Mouse (Mus musculus) urinary bladder, postnatal 14 days (tissue): ENCODE results near the gene Kdr.

Experiments used
- DNase-seq: peaks from one replicate; pipeline ENCODE4 v3.0.0; 2021; ENCODE audit warnings: low spot score

Kdr gene

DNA sequence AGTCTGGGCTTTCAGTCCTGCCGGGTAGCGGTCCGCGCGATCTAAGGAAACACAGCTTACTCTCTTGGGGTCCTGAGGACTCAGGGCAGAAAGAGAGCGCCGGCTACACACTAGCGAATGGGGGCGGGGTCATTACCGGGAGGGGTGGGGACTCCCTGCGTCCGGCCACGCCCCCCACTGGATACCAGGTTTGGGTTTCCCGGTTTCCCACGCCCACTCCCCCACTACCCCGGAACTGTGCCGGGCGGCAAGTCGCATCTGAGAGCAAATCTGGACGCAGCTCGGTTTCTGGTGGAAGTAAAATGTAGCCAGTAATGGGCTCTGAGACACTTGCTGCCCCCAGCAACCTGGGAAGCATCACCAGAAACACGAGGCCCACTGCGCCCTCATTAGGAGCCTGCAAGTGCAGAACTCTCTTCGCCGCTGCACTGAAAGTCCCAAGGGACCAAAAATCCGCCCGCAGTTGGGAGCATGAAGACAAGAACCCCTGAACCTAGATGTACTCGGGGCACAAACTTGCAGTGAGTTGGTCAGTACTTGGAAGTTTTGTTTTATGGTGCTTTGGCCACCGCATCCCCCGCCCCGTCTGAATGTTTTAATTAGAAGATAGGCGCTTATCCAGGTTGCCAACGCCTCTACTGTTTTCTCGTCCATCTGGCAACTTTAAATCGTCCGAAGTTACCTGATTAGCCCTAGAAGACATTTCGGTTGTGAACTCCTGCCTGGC is at the start of gene Kdr:
Gene Kdr (minus strand): TSS at position 85 of the 727 bp plus-strand sequence.
- peak; percentile 66 for DNase-seq

DNA sequence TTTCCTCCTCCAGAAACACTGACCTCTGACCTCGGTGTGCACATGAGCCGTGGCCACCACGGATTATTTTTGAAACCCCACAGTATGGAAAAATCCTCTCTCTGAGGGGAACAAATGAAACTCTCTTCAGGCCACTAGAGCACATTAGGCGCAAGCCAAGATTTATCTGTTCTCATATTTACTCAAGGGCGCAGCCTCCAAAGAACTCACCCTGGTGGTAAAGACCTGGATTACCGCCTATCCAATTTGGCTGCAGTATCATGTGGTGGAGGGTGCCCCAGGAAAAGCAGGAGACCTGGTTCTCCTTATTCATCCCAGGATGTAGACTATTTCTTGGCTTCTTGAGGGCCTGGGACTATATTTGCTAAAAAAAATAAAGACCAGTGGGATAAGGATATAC is 48.5 kb upstream of the Kdr start:
- no peak for DNase-seq

DNA sequence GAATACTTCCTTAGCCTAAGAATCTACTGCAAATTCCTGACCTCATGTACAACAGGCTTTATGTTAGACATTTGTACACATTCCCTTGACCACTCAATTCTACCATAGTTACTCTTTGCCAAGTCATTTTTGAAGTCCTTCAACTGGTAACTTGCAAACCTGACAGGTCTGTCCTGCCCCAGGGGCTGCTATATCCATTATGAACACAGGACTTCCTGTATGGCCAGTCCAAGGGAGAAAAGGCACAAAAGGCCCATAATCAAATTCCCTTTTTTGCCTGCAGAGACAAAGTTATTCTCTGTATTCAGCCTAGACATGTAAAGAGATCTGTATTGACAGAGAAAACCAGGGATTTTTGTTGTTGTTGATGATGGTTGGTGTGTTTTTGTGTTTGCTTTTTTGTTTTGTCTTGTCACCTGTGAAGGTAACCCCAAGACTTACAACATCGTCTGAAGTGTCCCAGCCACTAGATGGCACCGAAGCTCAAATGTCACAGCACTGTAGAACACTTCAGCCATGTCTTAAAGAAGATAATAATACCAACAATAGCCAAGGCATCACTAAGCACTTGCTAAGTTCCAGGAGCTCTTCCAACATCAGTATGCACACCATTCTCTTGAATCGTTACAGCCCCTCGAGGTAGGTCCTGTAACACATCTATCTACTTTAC is 47.9 kb upstream of the Kdr start:
- DNase-seq: peak; percentile 19

DNA sequence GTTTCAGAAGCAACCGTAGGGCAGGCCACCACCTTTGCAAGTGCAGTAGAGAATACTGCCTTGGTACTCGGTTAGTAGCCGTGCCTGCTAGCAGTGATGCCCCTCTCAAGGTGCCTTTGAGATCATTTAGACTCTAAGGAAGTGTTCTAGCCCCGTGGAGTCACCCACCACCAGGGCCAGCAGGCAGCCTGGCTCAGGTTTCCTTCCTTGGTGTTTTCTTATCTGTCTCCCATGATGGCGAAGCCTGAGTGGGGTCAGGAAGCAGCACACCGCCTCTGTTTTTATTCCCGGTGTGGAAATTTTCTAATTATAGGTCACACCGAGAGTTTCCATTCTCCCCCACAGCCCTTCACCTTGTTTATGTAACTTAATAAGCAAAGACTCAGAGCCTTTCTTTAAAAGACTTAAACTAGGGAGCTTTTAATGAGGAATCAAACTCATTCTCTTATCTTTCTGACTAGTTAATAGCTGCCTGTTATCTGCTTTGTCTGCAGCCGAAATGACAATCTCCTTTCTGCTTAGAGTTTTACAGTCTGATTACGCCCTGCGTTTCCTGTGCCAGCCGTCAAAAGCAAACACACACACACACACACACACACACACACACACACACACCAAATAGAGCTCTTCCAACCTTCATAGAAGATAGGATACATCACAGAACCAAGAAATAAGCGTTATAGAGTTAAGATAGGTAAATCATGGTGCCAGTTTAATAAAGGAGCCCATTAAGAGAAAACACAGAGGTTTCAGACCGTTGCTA is 44.9 kb upstream of the Kdr start:
- no peak for DNase-seq

DNA sequence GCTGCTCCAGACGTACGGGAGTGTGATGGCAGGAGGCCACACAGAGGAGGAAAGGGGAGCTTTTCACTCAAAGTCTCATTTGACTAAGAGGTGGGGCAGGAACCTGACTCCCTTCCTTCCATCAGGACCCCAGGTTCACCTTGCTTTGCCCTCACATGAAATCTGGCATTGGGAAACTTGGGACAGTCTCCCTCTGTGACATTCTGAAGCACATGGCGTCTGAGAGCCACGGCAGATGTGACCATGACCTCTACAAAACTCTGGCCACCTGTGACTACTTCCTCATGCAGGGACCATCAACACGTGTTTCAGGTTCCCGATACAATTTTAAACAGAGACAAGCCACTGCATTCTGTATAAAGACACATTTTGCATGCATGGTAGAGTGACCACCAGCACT is 44.2 kb upstream of the Kdr start:
- no peak for DNase-seq

DNA sequence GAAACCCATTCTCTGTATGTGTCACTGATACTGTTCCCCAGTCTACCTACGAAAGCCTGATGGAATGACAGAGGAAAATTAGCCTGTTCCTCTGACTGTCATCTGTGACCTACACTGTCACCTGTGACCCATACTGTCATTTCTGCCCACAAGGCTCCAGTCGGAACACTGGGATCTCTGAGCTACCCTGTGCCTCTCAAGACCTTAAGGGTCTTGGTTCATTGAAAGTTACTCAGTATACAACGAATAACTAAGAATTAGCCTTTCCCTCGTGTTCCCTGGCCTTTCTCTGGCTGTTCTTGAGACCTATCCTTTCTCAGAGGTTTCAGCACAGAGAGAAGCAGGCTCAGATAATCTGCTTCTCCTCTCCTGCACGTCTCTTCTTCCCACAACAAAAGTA is 40.1 kb upstream of the Kdr start:
- DNase-seq: no peak

DNA sequence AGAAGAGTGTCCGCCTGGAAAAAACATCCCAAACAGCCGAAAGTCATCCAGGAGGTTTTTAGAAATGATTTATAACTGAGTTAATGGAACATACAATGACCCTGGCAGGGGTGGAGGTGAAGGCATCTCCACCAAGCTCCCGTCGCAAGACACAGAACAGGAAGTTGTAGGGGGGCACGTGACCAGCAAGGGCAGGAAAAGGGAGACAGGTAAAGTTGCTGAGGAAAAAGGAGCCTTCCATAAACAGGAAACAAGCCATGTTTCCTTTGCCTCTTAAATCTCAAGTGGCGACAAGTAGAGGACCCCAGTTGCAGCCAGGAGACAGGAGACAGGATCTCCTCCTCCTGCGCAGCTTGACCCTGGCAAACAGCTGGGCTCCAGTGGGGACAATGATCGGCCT is 37.8 kb upstream of the Kdr start:
- no peak for DNase-seq

DNA sequence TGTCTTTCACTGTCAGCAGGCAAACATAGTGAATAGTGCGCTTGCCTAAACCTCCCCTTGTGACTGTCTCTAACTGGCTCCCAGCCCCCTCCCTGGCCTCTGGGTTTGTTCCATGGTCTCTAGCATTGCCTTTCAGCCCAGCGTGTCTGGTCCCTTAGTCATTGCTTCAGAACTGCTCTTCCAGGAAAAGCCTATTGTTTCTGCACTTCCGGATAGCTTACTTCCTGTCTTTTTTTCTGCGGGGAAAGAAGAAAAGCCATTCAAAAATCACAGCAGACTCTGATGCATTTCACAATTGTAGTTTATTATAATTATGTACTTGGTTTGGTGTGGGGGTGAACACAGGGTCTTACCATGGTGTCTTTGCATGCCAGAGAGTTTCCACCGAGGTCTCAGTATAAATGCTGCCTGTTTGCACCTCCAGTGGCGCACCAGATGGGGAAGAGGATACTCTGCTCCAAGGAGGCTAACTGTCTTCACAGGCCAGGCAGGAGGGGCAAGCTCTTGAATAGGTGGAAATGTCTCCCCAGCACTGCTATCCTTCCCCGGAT is 35.7 kb upstream of the Kdr start:
- DNase-seq: no peak

DNA sequence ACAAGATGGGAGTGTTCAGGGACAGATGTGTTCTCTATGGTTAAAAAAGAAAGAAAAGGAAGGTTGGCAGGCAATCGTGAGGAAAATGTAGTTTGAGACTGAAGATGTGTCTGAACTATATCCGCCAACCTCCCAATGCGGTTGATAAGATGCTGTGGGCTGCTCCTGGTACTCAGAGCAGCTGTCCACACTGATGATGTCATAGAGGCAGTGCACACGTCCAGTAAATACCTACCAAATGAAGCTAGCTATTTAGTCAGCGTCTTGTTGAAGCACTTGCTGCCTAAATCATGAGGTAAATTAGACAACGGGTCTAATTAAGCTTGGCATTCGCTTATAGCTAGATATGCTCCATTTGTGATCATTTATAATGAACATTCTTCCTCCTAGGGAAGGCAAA is 28.1 kb upstream of the Kdr start:
- no peak for DNase-seq

DNA sequence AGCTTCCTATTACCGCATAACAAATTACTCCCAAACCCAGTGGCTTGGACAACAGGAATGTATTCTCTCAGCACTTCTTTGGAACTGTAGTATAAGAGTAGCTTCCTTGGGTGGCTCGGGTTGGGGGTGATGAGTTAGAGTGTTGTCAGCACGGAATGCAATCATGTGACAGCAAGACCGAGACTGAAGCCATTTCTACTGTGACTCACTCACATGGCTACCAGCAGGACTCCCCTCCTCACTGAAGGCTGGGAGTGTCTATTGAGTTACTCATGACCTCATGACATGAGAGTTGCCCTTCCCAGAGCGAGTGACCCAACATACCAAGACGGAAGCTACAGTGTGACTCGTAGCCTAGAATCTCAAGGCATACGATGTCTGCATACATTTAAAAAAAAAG is 12.0 kb upstream of the Kdr start:
- no peak for DNase-seq

DNA sequence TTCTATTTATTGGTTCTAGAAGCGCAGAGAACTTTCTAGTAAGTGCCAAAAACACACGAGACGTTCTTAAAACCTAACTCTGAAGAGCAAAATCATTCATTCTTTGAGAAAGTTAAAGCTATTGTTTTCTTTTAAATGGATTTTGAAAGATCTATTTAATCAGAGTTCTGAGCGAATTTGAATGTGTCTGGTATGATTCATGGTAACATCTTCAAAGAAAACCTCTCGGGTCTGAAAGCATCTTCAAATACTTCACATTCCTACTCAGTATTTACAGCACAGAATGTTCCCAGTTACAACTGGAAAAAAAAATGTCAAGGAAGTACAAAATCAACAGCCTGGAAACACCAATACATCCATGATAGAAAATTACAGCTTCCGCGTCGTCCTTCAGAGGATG is 9.3 kb upstream of the Kdr start:
- DNase-seq: no peak

DNA sequence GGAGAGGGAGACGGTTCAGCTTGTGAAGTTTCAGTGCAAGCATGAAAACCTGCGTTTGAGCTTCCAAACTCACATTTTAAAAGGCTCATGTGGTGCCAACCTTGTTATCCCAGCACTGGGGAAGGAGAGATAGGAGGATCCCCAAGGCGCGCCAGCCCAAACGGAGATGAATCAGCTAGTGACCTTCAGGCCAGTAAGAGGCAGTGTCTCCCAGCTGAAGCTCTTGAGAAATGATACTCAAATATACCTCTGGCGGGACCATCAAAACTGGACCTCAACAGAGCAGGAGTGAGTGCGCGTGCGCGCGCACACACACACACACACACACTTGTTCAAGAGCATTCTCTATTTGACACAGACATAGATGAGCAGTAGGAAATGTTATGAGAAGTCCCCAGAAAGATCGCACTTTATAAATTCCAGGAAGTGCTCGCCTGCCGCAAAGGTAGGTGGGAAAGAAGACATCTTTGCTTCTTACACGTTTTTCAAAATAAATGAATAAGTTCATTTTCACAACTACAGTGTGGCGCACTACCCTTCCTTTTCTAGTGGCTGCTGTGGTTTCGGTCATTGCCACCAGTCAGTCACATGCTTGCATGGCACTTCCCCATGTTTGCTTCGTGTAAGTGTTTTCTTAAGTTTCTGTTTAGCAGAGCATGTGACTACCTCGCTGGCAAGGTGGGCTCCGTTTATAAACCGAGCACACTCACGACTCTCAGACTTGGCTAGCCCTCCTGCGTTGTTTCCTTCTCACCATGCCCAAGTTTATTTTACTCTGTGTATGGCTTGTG is 2.5 kb upstream of the Kdr start:
- DNase-seq: no peak

DNA sequence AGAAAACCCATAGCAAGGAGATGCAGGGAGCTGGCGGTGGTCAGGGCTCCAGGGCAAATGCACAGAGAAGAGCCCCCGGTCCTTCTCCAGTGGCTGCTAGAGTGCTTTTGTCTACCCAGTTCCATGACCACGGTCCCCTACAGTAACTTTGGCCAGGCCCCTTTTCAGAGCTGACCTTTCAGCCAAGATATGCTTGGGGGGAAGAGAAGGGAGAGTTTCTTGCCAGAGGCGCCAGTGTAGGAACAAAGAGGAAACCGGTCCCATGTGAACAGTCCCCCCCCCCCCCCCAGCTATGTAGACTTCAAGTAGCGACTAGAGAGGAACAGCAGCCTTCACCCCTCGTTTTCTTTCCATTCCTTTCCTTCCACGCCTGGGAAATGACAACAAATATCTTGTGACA is 850 bp upstream of the Kdr start:
- DNase-seq: no peak

DNA sequence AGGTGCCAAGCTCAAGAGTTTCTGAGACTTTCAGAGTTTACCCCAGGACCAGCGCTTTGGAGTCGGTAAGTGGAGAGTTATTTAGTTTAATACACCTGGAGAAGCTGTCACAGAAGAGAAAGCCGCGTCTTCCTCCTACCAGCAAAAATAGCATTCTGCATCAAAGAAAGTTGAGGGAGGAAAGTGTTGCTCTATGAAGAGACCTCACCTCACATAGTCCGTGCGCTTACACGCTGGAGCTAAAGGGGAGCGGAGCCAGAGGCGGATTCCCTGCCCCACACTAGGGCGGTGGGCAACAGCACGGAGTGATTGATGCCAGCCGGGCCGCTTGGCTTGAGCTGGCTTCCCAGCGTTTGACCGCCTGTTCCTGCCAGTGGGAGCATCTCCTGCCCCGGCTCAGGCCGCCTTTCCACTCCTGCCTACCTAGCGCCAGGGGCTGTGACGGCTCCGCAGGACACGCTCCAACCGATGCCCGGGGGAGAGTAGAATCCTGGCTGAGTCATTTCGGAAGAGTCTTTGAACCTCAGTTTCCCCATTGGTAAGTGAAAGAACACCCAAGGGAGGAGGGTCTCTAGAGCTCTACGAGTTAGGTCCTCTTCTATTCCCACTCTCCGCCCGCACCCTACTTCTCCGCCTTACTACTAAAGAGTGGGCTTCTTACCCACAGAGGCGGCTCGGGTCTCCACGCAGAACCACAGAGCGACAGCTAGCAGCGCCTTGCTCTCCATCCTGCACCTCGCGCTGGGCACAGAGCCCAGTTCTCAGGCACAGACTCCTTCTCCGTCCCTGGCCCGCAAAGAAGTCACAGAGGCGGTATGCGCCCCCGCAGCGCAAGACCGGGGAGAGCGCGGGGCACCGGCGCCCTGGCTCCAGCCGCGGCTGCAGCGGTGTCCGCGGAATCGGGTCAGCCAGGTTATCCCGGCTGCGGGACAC is 551 bp downstream of the Kdr start:
- DNase-seq: peak; percentile 30

DNA sequence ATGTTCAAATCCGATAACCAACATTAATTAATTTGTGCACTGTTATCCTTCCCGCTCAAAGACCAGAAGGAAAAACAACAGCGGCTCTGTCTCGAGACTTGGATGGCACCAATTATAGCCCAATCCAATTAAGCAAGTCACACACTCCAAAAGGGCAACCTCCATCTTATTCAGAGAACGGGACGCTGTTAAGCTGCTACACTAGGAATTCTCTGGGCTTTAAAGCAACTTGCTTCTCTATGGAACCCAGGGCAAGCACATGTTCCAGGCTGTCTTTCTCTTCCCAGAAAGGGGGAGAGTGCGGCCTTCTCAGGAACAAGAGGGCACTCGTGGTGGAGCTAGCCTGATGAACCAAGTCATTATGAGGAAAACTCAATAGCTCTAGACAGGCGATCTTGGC is 1.6 kb downstream of the Kdr start:
- no peak for DNase-seq

DNA sequence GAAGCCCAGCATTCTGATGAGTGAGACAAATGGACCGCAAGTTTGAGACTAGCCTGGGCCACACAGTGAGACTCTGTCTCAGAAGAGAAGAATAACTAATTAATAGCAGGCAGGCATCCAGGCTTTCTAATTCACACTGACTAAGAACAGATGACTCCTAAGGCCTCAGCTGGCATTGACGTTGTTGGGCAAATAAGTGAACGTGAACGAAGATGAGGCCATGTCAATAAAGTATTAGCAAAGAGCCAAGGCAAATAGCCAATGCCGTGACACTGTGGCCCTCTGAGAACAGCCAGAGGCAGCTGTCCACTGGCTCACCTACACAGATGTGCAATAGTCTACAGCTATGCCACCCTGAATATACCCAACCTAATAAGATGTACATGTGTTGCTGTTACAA is 2.9 kb downstream of the Kdr start:
- no peak for DNase-seq

DNA sequence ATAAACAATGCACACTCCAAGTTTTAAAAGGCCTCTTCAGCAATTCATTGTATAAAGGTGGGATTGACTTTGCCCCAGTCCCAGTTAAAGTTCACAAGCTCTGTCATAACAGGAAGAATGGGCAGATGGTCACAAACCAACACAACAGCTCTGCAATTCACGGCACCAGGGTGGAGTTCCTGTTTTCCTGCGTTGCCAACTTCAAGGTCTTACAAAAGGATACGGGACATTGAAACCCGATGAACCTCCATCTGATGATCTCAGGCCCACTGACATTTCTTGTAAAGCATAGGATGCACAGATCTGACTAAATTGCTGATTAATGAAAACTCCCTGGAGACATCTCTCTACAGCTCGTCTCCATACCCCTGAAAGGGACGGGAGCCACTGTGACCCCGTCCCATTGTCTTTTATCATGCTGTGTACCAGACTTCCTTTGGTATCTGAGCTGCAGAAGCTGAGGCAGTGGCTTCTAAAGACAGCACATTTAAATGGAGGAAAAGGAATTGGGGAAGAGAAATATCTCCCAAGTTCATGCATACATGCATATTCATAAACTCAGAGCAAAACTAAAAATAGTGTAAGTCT is 3.6 kb downstream of the Kdr start:
- DNase-seq: no peak

DNA sequence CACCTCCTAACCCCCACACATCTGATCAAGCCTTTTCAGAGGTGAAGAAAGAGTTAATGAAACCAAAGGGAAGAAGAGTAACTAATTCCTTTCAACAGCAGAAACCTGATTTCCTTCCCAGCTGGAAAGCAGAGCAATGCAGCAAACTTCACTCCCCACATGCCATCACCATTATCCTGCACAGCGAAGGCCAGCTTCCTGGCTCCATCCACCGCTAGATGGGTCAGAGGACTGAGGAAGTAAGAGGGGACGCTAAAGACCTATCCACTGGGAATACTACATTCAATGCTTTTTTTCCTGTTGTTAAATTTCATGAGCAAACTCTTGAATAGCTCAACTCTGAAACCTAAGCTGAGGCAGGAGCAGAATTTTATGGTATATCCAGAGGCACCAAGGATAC is 8.4 kb downstream of the Kdr start:
- DNase-seq: no peak

DNA sequence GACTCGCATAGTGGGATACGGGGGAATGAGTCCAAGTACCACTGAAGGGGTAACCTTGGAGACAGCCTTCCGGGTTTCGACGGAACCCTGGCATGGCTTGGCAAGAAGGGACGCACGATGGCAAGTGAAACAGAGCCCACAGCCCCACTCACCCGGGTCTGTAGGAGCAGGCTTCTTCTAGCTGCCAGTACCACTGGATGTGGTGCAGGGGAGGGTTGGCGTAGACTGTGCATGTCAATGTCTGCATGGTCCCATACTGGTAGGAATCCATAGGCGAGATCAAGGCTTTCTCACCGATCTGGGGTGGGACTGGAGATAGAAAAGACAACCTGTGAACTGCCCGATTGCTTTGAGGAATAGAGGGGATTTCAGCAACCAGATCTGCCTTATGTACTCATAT is 15.7 kb downstream of the Kdr start:
- DNase-seq: no peak

DNA sequence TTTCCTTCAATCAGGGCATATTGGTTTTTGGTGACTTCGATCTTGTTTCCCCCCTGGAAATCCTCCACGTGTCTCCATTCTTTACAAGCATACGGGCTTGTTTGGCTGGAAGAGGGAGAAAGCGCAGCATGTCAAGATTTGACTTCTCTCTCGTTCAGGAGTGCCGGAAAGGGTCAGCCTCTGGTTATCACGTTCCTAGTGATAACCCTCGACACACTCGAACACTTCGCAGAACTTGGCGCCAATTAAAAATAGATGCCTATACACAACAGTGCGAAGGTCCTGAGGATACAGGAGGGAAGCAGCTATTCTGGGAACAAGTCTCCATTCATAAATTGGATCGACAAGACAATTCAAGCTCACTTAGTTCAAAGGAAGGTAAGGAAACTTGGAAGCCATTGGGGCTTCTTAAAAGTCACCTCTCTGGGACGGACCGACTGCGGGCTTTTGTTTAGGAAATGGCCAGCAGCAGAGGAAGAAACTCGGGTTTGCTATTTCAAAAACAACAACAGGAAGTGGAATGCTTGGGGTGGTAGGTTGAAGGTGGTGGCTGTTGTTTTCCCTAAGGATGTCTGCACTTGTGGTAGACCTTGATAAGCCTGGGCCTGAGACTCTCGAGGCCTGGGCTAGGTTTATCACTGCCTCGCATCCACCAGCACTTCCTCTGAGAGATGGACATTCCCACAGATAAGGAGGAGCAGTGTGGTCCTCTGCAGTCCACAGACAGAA is 16.4 kb downstream of the Kdr start:
- DNase-seq: no peak
